ENCODE assay signal across 16 mouse cellular contexts in the genomic region with DNA sequence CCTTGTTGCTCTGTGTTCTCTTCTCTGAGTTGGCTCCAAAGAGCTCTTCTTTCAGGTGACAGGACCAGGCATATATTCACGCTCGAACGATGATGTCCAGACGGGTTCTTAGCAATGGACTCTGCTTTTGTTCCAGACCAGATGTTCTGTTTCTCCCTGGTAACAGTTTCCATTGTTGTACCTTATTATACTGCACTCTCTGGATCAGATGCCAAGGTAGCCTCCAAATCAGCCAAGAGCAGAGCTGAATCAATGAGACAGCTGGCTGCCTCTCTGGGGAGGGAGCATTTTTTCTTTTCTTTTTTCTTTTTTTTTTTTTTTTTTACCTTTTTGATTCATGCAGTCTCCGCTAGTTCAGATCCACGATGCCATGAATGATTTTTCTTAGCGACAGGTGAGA. TPM values are rescaled to one million over a fixed set of nuclear protein-coding genes. Genes with fewer than 3 reads are reported as not detected.
A peak's percentile ranks its signal among the peaks of the same experiment; 100 is the strongest.
DNase-seq lines count a peak whose midpoint lies in the region; ATAC-seq and TF ChIP-seq lines count a peak whose summit lies in the region.
"Had no signal": no experiment of that assay in that cellular context is flagged by ENCODE, and none has a peak within 500 bp of the region (broad histone marks: within the 10 kb centered on the region; RNA-seq: fewer than 3 reads in every experiment).

No protein-coding gene starts in this region.

- no peaks in the 10 kb centered on the region for H3K9me3 ChIP-seq in limb, embryonic 14.5 days (ENCODE audit: control insufficient read depth, low read length)
- no peaks in the 10 kb centered on the region for H3K9me3 ChIP-seq in limb, embryonic 10.5 days (replicated peaks)
- no peaks in the 10 kb centered on the region for H3K9me3 ChIP-seq in forebrain, postnatal 0 days (ENCODE audit: low read length)
- H3K9me3 ChIP-seq in midbrain, embryonic 11.5 days (ENCODE audit: control insufficient read depth, low read length): no peaks in the 10 kb centered on the region
- H3K9me3 ChIP-seq: embryonic facial prominence, embryonic 13.5 days; heart, embryonic 15.5 days; limb, embryonic 13.5 days; lung, embryonic 15.5 days had no signal

- H3K4me3 ChIP-seq in limb, embryonic 14.5 days (replicated peaks; ENCODE audit: low read length): no peak overlapping the region
- no peak overlapping the region for H3K4me3 ChIP-seq in limb, embryonic 10.5 days
- H3K4me3 ChIP-seq in forebrain, postnatal 0 days (ENCODE audit: low read depth, low read length): no peak overlapping the region
- H3K4me3 ChIP-seq in midbrain, embryonic 11.5 days (ENCODE audit: low read depth, low read length): no peak overlapping the region
- H3K4me3 ChIP-seq: embryonic facial prominence, embryonic 13.5 days; heart, embryonic 15.5 days; limb, embryonic 13.5 days; lung, embryonic 15.5 days had no signal

- H3K4me2 ChIP-seq in limb, embryonic 14.5 days (replicated peaks; ENCODE audit: low read depth, low read length, severe bottlenecking): no peak overlapping the region
- no peak overlapping the region for H3K4me2 ChIP-seq in forebrain, postnatal 0 days (ENCODE audit: low read depth)
- H3K4me2 ChIP-seq in midbrain, embryonic 11.5 days: no peak overlapping the region
- H3K4me2 ChIP-seq: embryonic facial prominence, embryonic 13.5 days; heart, embryonic 15.5 days; limb, embryonic 13.5 days; lung, embryonic 15.5 days had no signal

- H3K27ac ChIP-seq in limb, embryonic 14.5 days (replicated peaks; ENCODE audit: low read depth, low read length): no peak overlapping the region
- H3K27ac ChIP-seq in limb, embryonic 10.5 days: no peak overlapping the region
- H3K27ac ChIP-seq in forebrain, postnatal 0 days (ENCODE audit: low read depth, low read length): no peak overlapping the region
- peak overlapping the region; percentile 26 for H3K27ac ChIP-seq in midbrain, embryonic 11.5 days (ENCODE audit: low read depth, low read length)
- H3K27ac ChIP-seq: embryonic facial prominence, embryonic 13.5 days; heart, embryonic 15.5 days; limb, embryonic 13.5 days; lung, embryonic 15.5 days had no signal

- H3K4me1 ChIP-seq in limb, embryonic 14.5 days (ENCODE audit: control insufficient read depth, insufficient read depth, low read length): no peaks in the 10 kb centered on the region
- H3K4me1 ChIP-seq in limb, embryonic 10.5 days: no peaks in the 10 kb centered on the region
- 0 out of 2 replicates have a peak, but pooled peaks cover 5% of the 10 kb centered on the region for H3K4me1 ChIP-seq in forebrain, postnatal 0 days (ENCODE audit: insufficient read depth)
- H3K4me1 ChIP-seq in midbrain, embryonic 11.5 days (ENCODE audit: control insufficient read depth, insufficient read depth, low read length): peaks cover 5% of the 10 kb centered on the region; the same call in 1 of the 2 replicates
- H3K4me1 ChIP-seq: heart, embryonic 15.5 days; limb, embryonic 13.5 days; lung, embryonic 15.5 days had no signal

- ATAC-seq in limb, embryonic 14.5 days (ENCODE audit: low FRiP score, low read depth): no peak
- ATAC-seq in forebrain, postnatal 0 days: peak; percentile 40
- peak; percentile 76 for ATAC-seq in midbrain, embryonic 11.5 days (ENCODE audit: low FRiP score)

- H3K36me3 ChIP-seq in limb, embryonic 14.5 days (ENCODE audit: control insufficient read depth, insufficient read depth, low read length): no peaks in the 10 kb centered on the region
- H3K36me3 ChIP-seq in limb, embryonic 10.5 days: no peaks in the 10 kb centered on the region
- no peaks in the 10 kb centered on the region for H3K36me3 ChIP-seq in forebrain, postnatal 0 days (ENCODE audit: insufficient read depth)
- no peaks in the 10 kb centered on the region for H3K36me3 ChIP-seq in midbrain, embryonic 11.5 days (ENCODE audit: control insufficient read depth, insufficient read depth, low read length)
- H3K36me3 ChIP-seq: embryonic facial prominence, embryonic 13.5 days; heart, embryonic 15.5 days; limb, embryonic 13.5 days; lung, embryonic 15.5 days had no signal

- DNase-seq in limb, embryonic 14.5 days (ENCODE audit: low spot score): peak; percentile 9
- no peak for DNase-seq in limb, embryonic 10.5 days (ENCODE audit: low spot score)
- DNase-seq in forebrain, postnatal 0 days: no peak
- peak; percentile 84 for DNase-seq in midbrain, embryonic 11.5 days (ENCODE audit: low spot score, missing footprints)
- peak; percentile 14 for DNase-seq in retina, postnatal 1 day
- DNase-seq in right cerebral cortex, postnatal 14 days: no peak
- DNase-seq in lung, postnatal 25 days (ENCODE audit: low spot score): no peak
- no peak for DNase-seq in cerebellum, postnatal 25 days
- DNase-seq: kidney, postnatal 25 days; layer of hippocampus, postnatal 36 days; spleen, adult 18-20 months had no signal

- no peak for TF ChIP-seq POLR2A in limb, embryonic 14.5 days (IDR thresholded peaks at IDR 0.05; ENCODE audit: borderline replicate concordance, extremely low read depth, insufficient read depth, insufficient read length)

- WGBS in limb, embryonic 14.5 days: 67% methylated on average over 7 of the region's 7 CpGs
- WGBS in limb, embryonic 10.5 days: 89% methylated on average over 7 of the region's 7 CpGs
- 15% methylated on average over 7 of the region's 7 CpGs for WGBS in forebrain, postnatal 0 days
- 35% methylated on average over 7 of the region's 7 CpGs for whole genome bisulfite sequencing in midbrain, embryonic 11.5 days

- no peak overlapping the region for H3K9ac ChIP-seq in limb, embryonic 14.5 days (ENCODE audit: low read depth, low read length, severe bottlenecking)
- H3K9ac ChIP-seq in forebrain, postnatal 0 days: no peak overlapping the region
- H3K9ac ChIP-seq in midbrain, embryonic 11.5 days (ENCODE audit: low read length): no peak overlapping the region
- H3K9ac ChIP-seq: embryonic facial prominence, embryonic 13.5 days; heart, embryonic 15.5 days; limb, embryonic 13.5 days; lung, embryonic 15.5 days had no signal

- TF ChIP-seq CTCF in forebrain, postnatal 0 days (IDR thresholded peaks at IDR 0.05; ENCODE audit: low read depth): no peak

- no peaks in the 10 kb centered on the region for H3K27me3 ChIP-seq in limb, embryonic 14.5 days (ENCODE audit: control insufficient read depth, insufficient read depth, low read length)
- no peaks in the 10 kb centered on the region for H3K27me3 ChIP-seq in limb, embryonic 10.5 days (ENCODE audit: low read depth, poor library complexity, severe bottlenecking)
- H3K27me3 ChIP-seq in forebrain, postnatal 0 days (ENCODE audit: insufficient read depth, low read length): no peaks in the 10 kb centered on the region
- H3K27me3 ChIP-seq in midbrain, embryonic 11.5 days (ENCODE audit: control insufficient read depth, insufficient read depth, low read length): no peaks in the 10 kb centered on the region
- H3K27me3 ChIP-seq: embryonic facial prominence, embryonic 13.5 days; heart, embryonic 15.5 days; limb, embryonic 13.5 days; lung, embryonic 15.5 days had no signal

RNA-seq across cellular contexts. Expression of gene Nxph1, which starts 50.9 kb away (rescaled TPM):
- 1.4 and 1.8 TPM in 2 replicates for polyA plus RNA-seq in limb, embryonic 14.5 days (2012; rRNA removed)
- polyA plus RNA-seq in limb, embryonic 14.5 days (2014; fragmentation: Nextera tagmentation; extraction: Ambion mirVana): 1.7 and 2.0 TPM in 2 replicates
- polyA plus RNA-seq in limb, embryonic 10.5 days (2016; fragmentation: Nextera tagmentation; extraction: Ambion mirVana): not detected in 2 replicates
- total RNA-seq in forebrain, postnatal 0 days (2014; rRNA removed): 50.4 and 59.5 TPM in 2 replicates
- 67.0 and 78.8 TPM in 2 replicates for polyA plus RNA-seq in forebrain, postnatal 0 days (2015; fragmentation: Nextera tagmentation; extraction: Ambion mirVana)
- 4.8 and 5.2 TPM in 2 replicates for polyA plus RNA-seq in midbrain, embryonic 11.5 days (2014; fragmentation: Nextera tagmentation; extraction: Ambion mirVana)
- total RNA-seq: monocyte, adult 5-6 weeks had no signal

Comparison
In these comparisons a context has a peak if more than half of its experiments do, and no peak if none do; other contexts are left out.
1. DNase-seq: peak in limb, embryonic 14.5 days (single experiment), midbrain, embryonic 11.5 days (single experiment) and retina, postnatal 1 day (single experiment); none in limb, embryonic 10.5 days (single experiment), forebrain, postnatal 0 days (single experiment), right cerebral cortex, postnatal 14 days (single experiment), lung, postnatal 25 days (single experiment) and cerebellum, postnatal 25 days (0 of 2).
2. RNA of gene Nxph1, which starts 50.9 kb away (polyA plus RNA-seq): 67.0 to 78.8 TPM in forebrain, postnatal 0 days; 4.8 to 5.2 TPM in midbrain, embryonic 11.5 days, 1.4 to 2.0 TPM in limb, embryonic 14.5 days and not detected in limb, embryonic 10.5 days; every median in the first group is over 10 times any median in the second.